Mouse (Mus musculus) embryonic facial prominence, embryonic 11.5 days (tissue): ENCODE results near the gene Tap2. TPM values are rescaled to one million over a fixed set of nuclear protein-coding genes. Genes with fewer than 3 reads are reported as not detected.

Experiments
- ATAC-seq: fragments of 200-750 bp; cut with Nextera tagmentation; replicated peaks from 2 replicates; pipeline ENCODE4 v1.8.0; 2017; ENCODE audit warnings: low read depth; ENCODE audit not compliant: insufficient number of reproducible peaks, low FRiP score, low TSS enrichment
- DNase-seq: peaks from one replicate; pipeline ENCODE4 v3.0.0-alpha.2; 2015; ENCODE audit warnings: low spot score
- H3K27ac ChIP-seq: fragments of 300-500 bp; sonication (generic); replicated peaks from 2 replicates; pipeline ENCODE4 v1.5.1; 2014; ENCODE audit warnings: mild to moderate bottlenecking, low read depth, low read length, control low read depth
- H3K27me3 ChIP-seq: fragments of 300-500 bp; sonication (generic); 2 replicates; pipeline ENCODE4 v1.6.1; 2014; ENCODE audit warnings: mild to moderate bottlenecking, low read length, moderate library complexity, mixed read lengths; ENCODE audit not compliant: control insufficient read depth, insufficient read depth
- H3K36me3 ChIP-seq: fragments of 300-500 bp; sonication (generic); replicated peaks from 2 replicates; pipeline ENCODE4 v1.6.1; 2014; ENCODE audit warnings: low read depth, mild to moderate bottlenecking, low read length, moderate library complexity, mixed read lengths; ENCODE audit not compliant: control insufficient read depth, insufficient read depth
- H3K4me1 ChIP-seq: fragments of 300-500 bp; sonication (generic); 2 replicates; pipeline ENCODE4 v1.6.1; 2014; ENCODE audit warnings: low read length, mixed read lengths; ENCODE audit not compliant: control insufficient read depth, insufficient read depth
- H3K4me2 ChIP-seq: fragments of 300-500 bp; sonication (generic); 2 replicates; pipeline ENCODE4 v1.6.1; 2014; ENCODE audit warnings: low read depth, mild to moderate bottlenecking, control low read depth, low read length, moderate library complexity
- H3K4me3 ChIP-seq: fragments of 300-500 bp; sonication (generic); 2 replicates; pipeline ENCODE4 v1.5.1; 2014; ENCODE audit warnings: low read depth, low read length, control low read depth
- H3K9ac ChIP-seq: fragments of 300-500 bp; sonication (generic); replicated peaks from 2 replicates; pipeline ENCODE4 v1.6.1; 2014; ENCODE audit warnings: mild to moderate bottlenecking, control low read depth, low read length
- H3K9me3 ChIP-seq: fragments of 300-500 bp; sonication (generic); replicated peaks from 2 replicates; pipeline ENCODE4 v1.6.1; 2016; ENCODE audit warnings: mild to moderate bottlenecking, low read length, inconsistent platforms, mixed read lengths; ENCODE audit not compliant: control insufficient read depth
- WGBS: fragments of 180-500 bp; shearing (Covaris S2); extraction: QIAGEN DNeasy Blood & Tissue Kit; methylation state at CpG from one replicate; pipeline ENCODE4 v1.1.7; 2014; 5-methylcytosine and 5-hydroxymethylcytosine counted together
- polyA plus RNA-seq: library from polyadenylated mRNA; unstranded; fragments of >200 nt; fragmentation: Nextera tagmentation; extraction: Ambion mirVana; gene quantifications from 2 replicates; pipeline ENCODE4 v1.2.1, GENCODE M21; 2014

Tap2 gene
- polyA plus RNA-seq, 1 experiment from 2014 or later, result 0.77 TPM

DNA sequence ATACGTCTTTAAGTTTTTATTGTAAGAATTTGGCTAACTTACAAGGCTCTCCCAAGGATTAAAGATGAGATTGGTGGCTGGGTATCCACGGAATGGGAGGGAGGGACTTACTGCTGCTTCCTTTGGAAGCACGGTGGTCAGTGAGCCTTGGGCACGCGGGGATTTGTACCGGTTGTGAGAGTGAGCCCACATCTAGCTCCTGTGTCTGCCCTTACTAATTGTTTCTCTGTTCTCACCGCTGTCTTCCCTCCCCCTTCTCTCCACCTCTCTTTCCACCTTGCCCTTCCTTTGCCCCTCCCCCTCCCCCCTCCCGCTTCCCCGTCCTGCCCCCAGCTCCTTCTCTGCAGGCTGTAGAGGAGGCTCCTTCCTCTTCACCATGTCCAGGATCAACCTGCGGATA, 5.1 kb downstream of the Tap2 start:
- no peak for ATAC-seq
- H3K9me3 ChIP-seq, result no peaks in the 10 kb centered on the region
- no peaks in the 10 kb centered on the region for H3K36me3 ChIP-seq
- H3K4me1 ChIP-seq, result no peaks in the 10 kb centered on the region
- H3K4me3 ChIP-seq, result no peak overlapping the region
- H3K27ac ChIP-seq, result no peak overlapping the region
- DNase-seq, result no peak
- 20% methylated on average over 10 of the region's 10 CpGs for WGBS
- H3K9ac ChIP-seq, result no peak overlapping the region
- peaks cover 32% of the 10 kb centered on the region for H3K27me3 ChIP-seq
- H3K4me2 ChIP-seq, result no peak overlapping the region

DNA sequence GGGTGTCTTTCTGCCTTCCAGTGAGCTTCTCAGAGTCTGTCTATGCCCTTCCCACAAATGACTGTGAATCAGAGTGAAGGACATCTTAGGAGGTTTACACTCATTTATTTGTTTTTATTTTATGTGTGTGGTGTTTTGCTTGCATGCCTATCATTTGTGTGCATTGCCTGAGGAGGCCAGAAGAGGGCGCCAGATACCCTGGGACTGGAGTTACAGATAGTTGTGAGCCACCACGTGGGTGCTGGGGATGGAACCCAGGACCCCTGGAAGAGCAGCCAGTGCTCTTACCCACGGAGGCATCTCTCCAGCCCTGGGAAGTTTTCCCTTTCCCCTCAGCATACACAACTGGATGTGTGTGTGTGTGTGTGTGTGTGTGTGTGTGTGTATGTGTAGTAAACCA, 6.4 kb downstream of the Tap2 start:
- no peak for ATAC-seq
- Histone ChIP-seq H3K4me3 (no peak overlapping the region), H3K36me3 (no peaks in the 10 kb centered on the region), H3K9ac (no peak overlapping the region), H3K4me2 (no peak overlapping the region), H3K9me3 (no peaks in the 10 kb centered on the region), H3K27ac (no peak overlapping the region), H3K27me3 (peaks cover 40% of the 10 kb centered on the region), H3K4me1 (no peaks in the 10 kb centered on the region)
- no peak for DNase-seq
- 41% methylated on average over 3 of the region's 3 CpGs for WGBS

DNA sequence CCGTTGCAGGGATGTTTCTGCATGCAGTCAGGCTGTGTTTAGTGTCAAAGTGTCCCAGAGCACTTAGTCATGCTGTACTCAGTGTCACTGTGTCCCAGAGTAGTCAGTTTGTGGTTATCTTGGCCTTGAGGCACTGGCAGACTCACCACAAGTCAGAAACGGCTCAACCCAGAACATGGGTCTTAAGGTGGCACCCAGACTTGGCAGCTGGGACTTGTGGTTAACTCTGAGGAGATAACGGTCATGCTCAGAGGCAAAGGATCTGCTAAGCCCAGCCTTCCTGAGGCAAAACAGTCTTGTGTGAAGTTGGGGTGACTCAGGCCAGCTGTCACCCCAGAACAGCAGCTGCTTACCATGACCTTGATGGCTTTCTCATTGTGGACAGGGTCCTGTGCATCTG, 7.3 kb downstream of the Tap2 start:
- WGBS, result 69% methylated on average over 3 of the region's 3 CpGs
- Histone ChIP-seq H3K4me1 (no peaks in the 10 kb centered on the region), H3K9ac (no peak overlapping the region), H3K4me2 (no peak overlapping the region), H3K36me3 (no peaks in the 10 kb centered on the region), H3K27ac (no peak overlapping the region), H3K27me3 (peaks cover 31% of the 10 kb centered on the region), H3K9me3 (no peaks in the 10 kb centered on the region), H3K4me3 (no peak overlapping the region)
- ATAC-seq (no peak), DNase-seq (no peak)

GRCm38 (mm10) chr17:34211746-34212365, 8.5 kb downstream of the Tap2 start:
- no peak for DNase-seq
- H3K27me3 ChIP-seq, result peaks cover 26% of the 10 kb centered on the region
- H3K36me3 ChIP-seq, result no peaks in the 10 kb centered on the region
- no peak overlapping the region for H3K4me2 ChIP-seq
- H3K4me1 ChIP-seq, result no peaks in the 10 kb centered on the region
- no peak overlapping the region for H3K4me3 ChIP-seq
- no peak overlapping the region for H3K27ac ChIP-seq
- ATAC-seq, result no peak
- WGBS, result 12% methylated on average over 23 of the region's 23 CpGs
- H3K9ac ChIP-seq, result no peak overlapping the region
- H3K9me3 ChIP-seq, result no peaks in the 10 kb centered on the region

- Histone ChIP-seq H3K27me3 (peaks cover 23% of the 10 kb centered on the region), H3K4me2 (no peak overlapping the region), H3K27ac (no peak overlapping the region), H3K4me1 (no peaks in the 10 kb centered on the region), H3K9ac (no peak overlapping the region), H3K36me3 (no peaks in the 10 kb centered on the region), H3K9me3 (no peaks in the 10 kb centered on the region), H3K4me3 (no peak overlapping the region)
- 45% methylated on average over 21 of the region's 21 CpGs for WGBS
- ATAC-seq, result no peak
- DNase-seq, result no peak
Observed at GRCm38 (mm10) chr17:34213936-34214335, 10.6 kb downstream of the Tap2 start.

DNA sequence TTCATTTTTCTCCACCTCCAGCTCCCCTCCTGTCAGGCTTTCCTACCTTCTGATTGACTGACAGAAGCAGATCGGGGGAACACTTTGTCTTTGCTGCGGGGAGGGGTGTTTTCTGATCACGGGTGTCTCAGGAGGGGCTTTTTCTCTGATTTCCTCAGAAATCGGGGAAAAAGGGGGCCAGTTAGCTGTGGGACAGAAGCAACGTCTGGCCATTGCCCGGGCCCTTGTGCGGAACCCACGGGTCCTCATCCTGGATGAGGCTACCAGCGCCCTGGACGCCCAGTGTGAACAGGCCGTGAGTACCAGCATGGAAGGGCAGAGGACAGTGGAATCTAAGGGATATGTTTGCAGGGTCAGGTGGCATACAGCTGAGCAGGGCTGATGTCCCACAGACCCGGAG, 11.8 kb downstream of the Tap2 start:
- H3K36me3 ChIP-seq, result no peaks in the 10 kb centered on the region
- WGBS, result 84% methylated on average over 12 of the region's 12 CpGs
- no peak overlapping the region for H3K27ac ChIP-seq
- H3K4me3 ChIP-seq, result no peak overlapping the region
- DNase-seq (no peak), ATAC-seq (no peak)
- H3K27me3 ChIP-seq, result peaks cover 22% of the 10 kb centered on the region
- H3K9ac ChIP-seq, result no peak overlapping the region
- no peaks in the 10 kb centered on the region for H3K9me3 ChIP-seq
- H3K4me1 ChIP-seq, result no peaks in the 10 kb centered on the region
- H3K4me2 ChIP-seq, result no peak overlapping the region

DNA sequence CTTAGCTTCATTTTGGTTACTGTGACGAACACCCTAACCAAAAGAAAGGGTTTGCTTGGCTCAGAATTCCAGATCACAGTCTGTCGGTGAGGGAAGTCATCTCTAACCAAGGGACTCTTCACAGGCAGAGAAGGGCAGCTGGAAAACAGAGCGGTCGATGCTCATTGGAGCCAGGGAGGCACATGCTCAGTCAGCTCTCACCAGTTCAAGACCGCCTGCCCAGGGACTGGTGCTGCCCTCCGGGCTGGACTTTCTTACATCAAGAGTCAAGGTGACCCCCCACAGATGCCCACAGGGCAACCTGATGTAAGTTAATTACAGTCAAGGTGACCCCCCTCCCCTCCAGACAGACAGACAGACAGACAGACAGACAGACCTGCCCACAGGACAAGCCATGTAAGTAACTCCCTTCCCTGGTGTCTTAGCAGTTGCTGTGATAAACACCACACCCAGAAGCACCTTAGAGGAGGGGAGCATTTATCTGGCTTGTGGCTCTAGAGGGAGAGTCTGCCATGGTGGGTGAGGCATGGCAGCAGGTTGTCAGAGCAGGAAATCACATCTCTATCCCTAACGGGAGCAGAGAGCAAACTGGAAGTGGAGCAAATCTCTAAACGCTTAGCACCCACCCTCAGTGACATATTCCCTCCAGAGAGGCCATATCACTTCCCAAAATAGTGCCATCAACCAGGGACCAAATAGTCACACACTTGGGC, 14.0 kb downstream of the Tap2 start:
- Histone ChIP-seq H3K9ac (no peak overlapping the region), H3K4me2 (no peak overlapping the region), H3K36me3 (no peaks in the 10 kb centered on the region), H3K4me1 (no peaks in the 10 kb centered on the region), H3K4me3 (no peak overlapping the region), H3K27ac (no peak overlapping the region), H3K27me3 (peaks cover 15% of the 10 kb centered on the region), H3K9me3 (no peaks in the 10 kb centered on the region)
- DNase-seq (no peak), ATAC-seq (no peak)
- 86% methylated on average over 8 of the region's 8 CpGs for WGBS

- Histone ChIP-seq H3K4me2 (no peak overlapping the region), H3K27me3 (peaks cover 15% of the 10 kb centered on the region), H3K4me3 (no peak overlapping the region), H3K36me3 (no peaks in the 10 kb centered on the region), H3K27ac (no peak overlapping the region), H3K9me3 (no peaks in the 10 kb centered on the region), H3K9ac (no peak overlapping the region), H3K4me1 (no peaks in the 10 kb centered on the region)
- WGBS, result 89% methylated on average over 5 of the region's 5 CpGs
- ATAC-seq, result no peak
- no peak for DNase-seq
Observed at GRCm38 (mm10) chr17:34217986-34218385, 14.7 kb downstream of the Tap2 start.
